Mouse (Mus musculus): Measurements from ENCODE around the gene Ndufaf3. TPM values are rescaled to one million over a fixed set of nuclear protein-coding genes. Genes with fewer than 3 reads are reported as not detected.

The Ndufaf3 gene
- polyA plus RNA-seq, 1 experiment from 2014 or later, result 66.3 TPM

- no peak for DNase-seq (ENCODE audit: low spot score)
- 98% methylated on average over 1 of the region's 1 CpGs for WGBS
- no peak for ATAC-seq
- TF ChIP-seq EP300 (IDR thresholded peaks at IDR 0.05), result no peak
- no peak for TF ChIP-seq CTCF (IDR thresholded peaks at IDR 0.05)
- Histone ChIP-seq H3K4me3 (ENCODE audit: low read depth, low read length) (no peak overlapping the region), H3K4me2 (replicated peaks; ENCODE audit: low read depth, low read length) (no peak overlapping the region), H3K27me3 (replicated peaks; ENCODE audit: insufficient read depth, low read length) (no peaks in the 10 kb centered on the region), H3K36me3 (ENCODE audit: insufficient read depth, low read length) (peaks cover 47% of the 10 kb centered on the region; the same call in 1 of the 2 replicates), H3K27ac (ENCODE audit: low read length) (no peak overlapping the region), H3K9me3 (ENCODE audit: low read length) (no peaks in the 10 kb centered on the region), H3K9ac (replicated peaks; ENCODE audit: low read depth) (no peak overlapping the region), H3K4me1 (ENCODE audit: insufficient read depth, low read depth, low read length) (no peaks in the 10 kb centered on the region)
Measured at GRCm38 (mm10) chr9:108531496-108531895, 35.7 kb downstream of the Ndufaf3 start.

DNA sequence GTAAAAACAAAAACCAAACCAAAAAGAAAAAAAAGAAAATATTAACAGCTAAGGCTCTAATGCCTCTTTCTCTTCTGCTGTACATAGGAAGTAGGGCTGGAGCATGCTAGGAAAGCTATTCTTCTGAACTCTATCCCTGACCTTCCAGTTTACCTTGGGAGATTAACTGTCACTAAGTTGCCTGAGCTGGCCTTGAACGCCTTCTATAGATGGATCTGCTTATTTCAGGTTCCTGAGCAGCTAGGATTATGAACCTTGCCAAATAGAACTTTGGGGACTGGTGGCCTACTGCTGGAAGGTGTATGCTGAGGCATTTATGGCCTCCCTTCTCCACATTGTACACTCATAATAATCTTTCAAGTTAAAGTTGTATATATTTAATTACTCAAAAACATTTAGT lies 36.3 kb downstream of the Ndufaf3 start:
- Histone ChIP-seq H3K9me3 (ENCODE audit: low read length) (no peaks in the 10 kb centered on the region), H3K9ac (replicated peaks; ENCODE audit: low read depth) (no peak overlapping the region)
- 96% methylated on average over 1 of the region's 1 CpGs for WGBS

GRCm38 (mm10) chr9:108525400-108525799 lies 41.8 kb downstream of the Ndufaf3 start:
- H3K27me3 ChIP-seq (replicated peaks; ENCODE audit: insufficient read depth, low read length), result no peaks in the 10 kb centered on the region
- H3K4me1 ChIP-seq (ENCODE audit: insufficient read depth, low read depth, low read length), result no peaks in the 10 kb centered on the region
- H3K36me3 ChIP-seq (ENCODE audit: insufficient read depth, low read length), result peaks cover 9% of the 10 kb centered on the region; the same call in 1 of the 2 replicates
- H3K4me3 ChIP-seq (ENCODE audit: low read depth, low read length), result no peak overlapping the region
- no peak for DNase-seq (ENCODE audit: low spot score)
- no peak overlapping the region for H3K9ac ChIP-seq (replicated peaks; ENCODE audit: low read depth)
- no peak for TF ChIP-seq EP300 (IDR thresholded peaks at IDR 0.05)
- TF ChIP-seq CTCF (IDR thresholded peaks at IDR 0.05), result no peak; the same call in 1 of the 2 replicates
- no peak overlapping the region for H3K4me2 ChIP-seq (replicated peaks; ENCODE audit: low read depth, low read length)
- H3K27ac ChIP-seq (ENCODE audit: low read length), result no peak overlapping the region
- WGBS, result 72% methylated on average over 3 of the region's 3 CpGs
- no peak for ATAC-seq
- no peaks in the 10 kb centered on the region for H3K9me3 ChIP-seq (ENCODE audit: low read length)

More for the DNA sequence above, 36.3 kb downstream of the Ndufaf3 start:
- no peaks in the 10 kb centered on the region for H3K4me1 ChIP-seq (ENCODE audit: insufficient read depth, low read depth, low read length)
- no peak overlapping the region for H3K27ac ChIP-seq (ENCODE audit: low read length)
- no peak for DNase-seq (ENCODE audit: low spot score)
- no peak overlapping the region for H3K4me3 ChIP-seq (ENCODE audit: low read depth, low read length)
- H3K27me3 ChIP-seq (replicated peaks; ENCODE audit: insufficient read depth, low read length), result no peaks in the 10 kb centered on the region
- TF ChIP-seq CTCF (IDR thresholded peaks at IDR 0.05), result no peak
- no peak for TF ChIP-seq EP300 (IDR thresholded peaks at IDR 0.05)
- ATAC-seq, result no peak
- H3K36me3 ChIP-seq (ENCODE audit: insufficient read depth, low read length), result peaks cover 46% of the 10 kb centered on the region; the same call in 1 of the 2 replicates
- no peak overlapping the region for H3K4me2 ChIP-seq (replicated peaks; ENCODE audit: low read depth, low read length)

GRCm38 (mm10) chr9:108523341-108523740 lies 43.9 kb downstream of the Ndufaf3 start:
- ATAC-seq (no peak), DNase-seq (ENCODE audit: low spot score) (no peak)
- TF ChIP-seq CTCF (IDR thresholded peaks at IDR 0.05) (no peak), EP300 (IDR thresholded peaks at IDR 0.05) (no peak)
- WGBS, result 96% methylated on average over 4 of the region's 4 CpGs
- Histone ChIP-seq H3K4me1 (ENCODE audit: insufficient read depth, low read depth, low read length) (no peaks in the 10 kb centered on the region), H3K36me3 (ENCODE audit: insufficient read depth, low read length) (no peaks in the 10 kb centered on the region), H3K9me3 (ENCODE audit: low read length) (no peaks in the 10 kb centered on the region), H3K4me3 (ENCODE audit: low read depth, low read length) (no peak overlapping the region), H3K4me2 (replicated peaks; ENCODE audit: low read depth, low read length) (no peak overlapping the region), H3K9ac (replicated peaks; ENCODE audit: low read depth) (no peak overlapping the region), H3K27ac (ENCODE audit: low read length) (no peak overlapping the region), H3K27me3 (replicated peaks; ENCODE audit: insufficient read depth, low read length) (no peaks in the 10 kb centered on the region)

DNA sequence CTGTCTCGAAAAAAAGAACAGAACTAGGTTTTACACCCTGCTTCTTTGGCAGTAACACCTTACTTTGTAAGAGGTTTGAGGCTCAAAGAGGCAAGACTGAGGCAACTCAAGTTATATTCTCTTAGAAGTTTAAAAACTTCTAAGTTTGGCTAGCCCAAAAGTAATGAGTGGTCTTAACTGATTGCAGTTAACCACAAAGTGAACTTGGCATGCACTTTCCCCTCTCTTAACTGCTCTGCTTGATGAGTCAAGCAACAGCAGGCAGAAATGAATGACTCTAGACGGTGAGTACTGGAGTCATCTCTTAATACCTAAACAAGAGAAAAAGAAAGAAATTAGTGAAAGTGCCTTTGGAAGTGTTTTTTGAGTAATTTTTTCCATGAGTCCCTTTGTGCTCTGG lies 45.6 kb downstream of the Ndufaf3 start:
- ATAC-seq, result no peak
- no peak overlapping the region for H3K27ac ChIP-seq (ENCODE audit: low read length)
- H3K4me1 ChIP-seq (ENCODE audit: insufficient read depth, low read depth, low read length), result no peaks in the 10 kb centered on the region
- no peaks in the 10 kb centered on the region for H3K9me3 ChIP-seq (ENCODE audit: low read length)
- DNase-seq (ENCODE audit: low spot score), result peak; percentile 32
- H3K36me3 ChIP-seq (ENCODE audit: insufficient read depth, low read length), result no peaks in the 10 kb centered on the region
- TF ChIP-seq EP300 (IDR thresholded peaks at IDR 0.05) (no peak), CTCF (IDR thresholded peaks at IDR 0.05) (no peak)
- H3K4me2 ChIP-seq (replicated peaks; ENCODE audit: low read depth, low read length), result no peak overlapping the region
- no peak overlapping the region for H3K9ac ChIP-seq (replicated peaks; ENCODE audit: low read depth)
- no peaks in the 10 kb centered on the region for H3K27me3 ChIP-seq (replicated peaks; ENCODE audit: insufficient read depth, low read length)
- 60% methylated on average over 2 of the region's 2 CpGs for WGBS
- H3K4me3 ChIP-seq (ENCODE audit: low read depth, low read length), result no peak overlapping the region

DNA sequence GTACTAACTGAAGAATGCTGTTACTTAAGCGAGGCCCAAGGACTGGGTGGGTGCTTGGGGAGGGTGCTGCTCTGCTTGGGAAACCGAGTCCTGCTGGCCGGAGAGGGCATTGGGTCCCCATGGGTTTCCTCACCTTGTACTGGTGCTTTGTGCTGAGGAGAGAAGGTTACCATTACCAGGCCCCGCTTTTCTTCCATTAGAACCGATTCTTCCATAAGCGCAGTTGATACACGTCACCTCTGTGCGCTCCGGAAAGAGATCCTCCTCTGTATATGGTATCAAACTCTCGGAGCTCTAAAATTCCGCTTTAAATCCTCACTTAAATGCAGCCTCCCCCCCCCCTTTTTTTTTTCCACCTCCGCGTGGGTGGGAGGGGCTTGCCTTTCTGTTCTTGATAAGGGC lies 49.3 kb downstream of the Ndufaf3 start:
- Histone ChIP-seq H3K9ac (replicated peaks; ENCODE audit: low read depth) (peak overlapping the region; percentile 93), H3K36me3 (ENCODE audit: insufficient read depth, low read length) (0 out of 2 replicates have a peak, but pooled peaks cover 6% of the 10 kb centered on the region), H3K27me3 (replicated peaks; ENCODE audit: insufficient read depth, low read length) (no peaks in the 10 kb centered on the region), H3K4me1 (ENCODE audit: insufficient read depth, low read depth, low read length) (0 out of 2 replicates have a peak, but pooled peaks cover 5% of the 10 kb centered on the region), H3K4me3 (ENCODE audit: low read depth, low read length) (peak overlapping the region; percentile 92), H3K4me2 (replicated peaks; ENCODE audit: low read depth, low read length) (peak overlapping the region; percentile 82), H3K9me3 (ENCODE audit: low read length) (no peaks in the 10 kb centered on the region), H3K27ac (ENCODE audit: low read length) (peak overlapping the region; percentile 99)
- TF ChIP-seq CTCF (IDR thresholded peaks at IDR 0.05) (peak; percentile 21; the same call in 1 of the 2 replicates), EP300 (IDR thresholded peaks at IDR 0.05) (no peak)
- WGBS, result 1% methylated on average over 13 of the region's 13 CpGs
- peak; percentile 8 for ATAC-seq
- peak; percentile 85 for DNase-seq (ENCODE audit: low spot score)

Data from lung, postnatal 0 days (tissue).